Mouse (Mus musculus): ENCODE measurements around the gene Akr1cl.
A peak's percentile ranks its signal among the peaks of the same experiment; 100 is the strongest.
"Not testable (repeated sequence)": the region's sequence is repeated elsewhere in the genome, so short reads cannot be mapped to it uniquely, and the experiment has no call there.

Gene Akr1cl

DNA sequence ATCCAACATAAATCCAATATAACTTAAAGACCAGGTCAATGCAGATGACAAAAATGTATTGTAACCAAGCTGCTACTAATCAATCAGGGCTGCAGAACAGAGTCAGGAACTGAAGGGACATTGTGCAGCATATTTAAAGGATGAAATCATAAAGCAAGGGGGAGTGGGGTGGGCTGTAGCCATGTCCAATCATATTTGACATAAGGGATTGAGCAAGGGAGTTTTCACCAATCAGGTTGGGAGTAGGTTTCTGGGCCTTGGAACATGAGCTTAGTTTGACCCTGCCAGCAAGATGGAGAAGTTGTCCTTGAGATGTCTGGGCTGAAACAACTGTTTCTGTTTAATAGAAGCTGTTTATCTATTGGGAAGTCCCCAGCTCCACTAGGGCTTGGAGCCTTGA lies at the start of gene Akr1cl:
Akr1cl (minus strand) TSS at position 119 of the 400 bp plus-strand sequence.
- no peak for DNase-seq

DNA sequence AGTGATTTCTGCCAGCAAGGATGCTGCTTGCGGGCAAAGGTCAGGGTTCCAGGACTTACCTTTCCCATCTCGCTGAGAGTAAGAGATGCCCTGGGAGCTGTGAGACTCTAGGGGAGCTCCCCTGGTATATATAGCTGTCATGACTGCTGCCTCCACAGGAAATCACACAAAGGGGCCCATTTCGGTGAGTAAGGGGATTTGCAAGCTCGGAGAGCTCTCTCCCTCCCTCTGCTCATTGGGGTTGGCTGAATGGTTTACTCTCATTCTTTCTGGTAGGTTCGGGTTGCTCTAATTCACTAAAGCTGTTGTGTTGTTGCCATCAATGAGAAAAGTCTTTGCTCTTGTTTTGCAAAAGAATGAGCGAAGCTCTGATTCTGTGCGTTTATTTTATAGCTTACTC lies 49.6 kb upstream of the Akr1cl start, which contains the start of gene Crygb:
Crygb (minus strand) TSS at position 101 of the 400 bp plus-strand sequence.
- no peak for DNase-seq

DNA sequence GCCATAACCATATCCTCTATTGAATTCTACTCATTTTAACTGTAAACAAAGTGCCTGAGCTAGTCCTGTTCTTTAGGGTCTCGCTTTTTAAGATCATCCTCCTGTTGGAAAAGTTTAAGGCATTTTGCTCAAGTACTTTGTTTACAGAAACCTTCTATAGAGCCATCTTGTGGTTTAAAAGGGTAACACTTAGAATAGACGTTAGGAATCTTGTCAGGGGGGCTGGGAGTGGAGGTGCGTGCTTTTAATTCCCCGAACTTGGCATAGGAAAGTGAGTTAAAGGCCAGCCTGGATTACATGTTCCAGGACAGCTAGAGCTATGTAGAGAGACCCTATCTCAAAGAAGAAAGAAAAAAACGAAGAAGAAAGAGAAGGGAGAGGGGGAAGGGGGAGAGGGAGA lies 43.0 kb upstream of the Akr1cl start:
- DNase-seq: no peak

DNA sequence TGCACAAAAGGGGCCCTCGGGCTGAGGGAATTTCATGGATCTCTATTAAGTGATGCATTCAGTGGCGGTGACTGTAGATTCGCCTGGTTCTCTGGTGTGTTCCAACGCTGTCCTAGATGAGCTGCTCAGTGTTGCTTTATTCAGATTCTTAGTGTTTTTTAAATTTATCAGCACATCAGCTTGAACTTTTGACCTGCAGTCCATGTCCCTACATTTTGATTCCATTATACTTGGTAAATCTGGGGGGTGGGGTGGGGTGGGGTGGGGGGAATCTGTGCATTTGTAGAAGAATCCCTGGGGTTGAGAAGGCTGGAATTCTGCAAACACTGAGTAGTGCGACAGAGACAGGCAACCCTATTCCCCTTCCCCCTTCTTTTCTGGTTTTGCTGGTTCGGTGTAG lies 41.0 kb upstream of the Akr1cl start, which contains the start of gene Crygc:
Crygc (minus strand) TSS at position 101 of the 400 bp plus-strand sequence.
- DNase-seq: no peak

DNA sequence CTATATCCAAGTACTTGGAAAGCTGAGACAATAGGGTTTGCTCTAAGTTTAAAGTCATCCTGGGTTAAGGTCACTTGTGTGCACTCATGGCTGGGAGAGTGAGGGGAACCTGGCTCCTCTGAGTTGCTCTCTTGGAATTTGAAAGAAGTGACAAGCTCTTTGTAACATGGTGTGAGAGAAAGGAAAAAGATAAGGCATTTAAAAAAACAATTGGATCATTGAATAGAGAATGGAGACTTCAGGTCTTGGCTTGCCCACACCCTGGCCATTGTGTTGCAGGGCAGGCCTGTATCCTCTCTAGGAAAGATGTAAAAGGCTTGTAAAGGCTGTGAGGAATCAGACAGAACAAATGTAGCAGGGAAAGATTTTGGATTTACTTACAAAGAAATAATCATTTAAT lies 35.3 kb upstream of the Akr1cl start:
- no peak for DNase-seq

DNA sequence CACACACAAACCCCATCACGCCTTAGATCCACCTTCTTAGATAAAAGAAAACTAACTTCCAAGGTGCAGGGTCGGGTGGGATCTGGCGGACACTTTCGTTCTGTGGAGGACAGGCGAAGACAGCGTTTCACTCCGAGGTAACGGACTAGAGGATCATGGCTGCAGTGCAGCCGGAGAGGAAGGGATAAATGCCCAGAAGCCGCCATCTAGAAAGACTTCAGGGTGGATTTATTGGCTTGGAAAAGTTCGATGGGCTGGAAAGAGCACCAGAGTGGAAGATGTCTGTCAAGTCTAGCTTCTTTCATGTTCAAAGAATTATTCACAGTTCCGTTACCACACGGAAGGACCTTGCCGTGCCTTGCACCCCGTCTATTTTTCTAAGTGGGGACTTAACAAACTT lies 31.6 kb upstream of the Akr1cl start:
- DNase-seq: no peak

DNA sequence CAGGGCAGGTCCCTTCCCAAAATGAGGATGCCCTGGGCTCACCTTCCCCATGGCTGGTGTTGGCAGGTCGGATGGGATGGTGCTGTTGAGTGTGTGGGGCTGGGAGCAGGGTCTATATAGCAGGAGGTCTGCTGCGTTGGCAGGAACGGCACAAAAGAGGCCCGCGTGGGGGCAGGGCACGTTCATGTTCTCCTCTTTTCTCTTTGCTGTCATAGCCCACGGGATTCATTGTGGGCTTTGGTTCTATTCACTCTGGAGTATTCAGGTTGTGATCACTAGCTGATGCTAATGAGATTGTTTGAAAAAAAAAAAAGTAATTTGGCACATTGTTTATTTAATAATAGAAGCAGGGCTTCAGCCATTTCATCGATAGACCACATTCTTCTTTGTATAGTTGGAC lies 30.8 kb upstream of the Akr1cl start, which contains the start of gene Crygd:
Crygd (minus strand) TSS at position 101 of the 400 bp plus-strand sequence.
- no peak for DNase-seq

DNA sequence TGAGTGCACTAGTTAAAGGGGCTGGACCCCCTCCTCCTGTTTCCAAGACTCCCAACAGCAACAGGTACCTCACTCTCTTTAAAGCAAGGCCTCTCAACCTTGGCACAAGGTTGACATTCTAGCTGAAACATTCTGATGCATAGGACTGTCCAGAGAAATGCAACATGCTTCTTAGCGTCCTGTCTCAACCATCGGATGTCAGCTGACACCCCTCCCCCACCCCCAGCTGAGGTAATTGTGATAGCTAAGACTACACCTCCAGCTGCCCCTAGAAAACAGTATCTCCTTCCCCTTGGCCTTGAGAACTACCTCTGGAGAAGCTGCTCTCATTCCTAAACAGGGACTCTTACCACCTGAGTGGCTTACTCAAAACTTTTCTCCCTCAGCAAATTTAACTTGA lies 19.6 kb upstream of the Akr1cl start:
- no peak for DNase-seq

DNA sequence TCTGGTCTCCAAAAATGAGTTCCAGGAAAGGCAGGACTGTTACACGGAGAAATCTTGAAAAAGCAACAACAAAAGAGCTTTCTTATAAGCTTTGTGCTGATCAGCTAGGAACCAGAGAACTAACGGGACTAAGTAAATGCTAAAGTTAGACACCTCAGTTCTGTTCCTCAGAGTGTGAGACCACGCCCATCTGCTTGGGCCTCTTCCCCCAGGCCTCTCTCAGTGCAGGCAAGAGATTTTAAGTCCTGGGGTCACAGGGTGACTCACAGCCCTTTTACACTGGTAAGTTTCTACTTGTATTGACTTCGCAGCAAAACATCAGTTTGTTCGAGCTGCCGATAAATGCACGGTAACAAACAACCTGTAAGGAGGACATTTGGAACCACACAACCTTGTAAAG lies 19.1 kb upstream of the Akr1cl start:
- DNase-seq: no peak

DNA sequence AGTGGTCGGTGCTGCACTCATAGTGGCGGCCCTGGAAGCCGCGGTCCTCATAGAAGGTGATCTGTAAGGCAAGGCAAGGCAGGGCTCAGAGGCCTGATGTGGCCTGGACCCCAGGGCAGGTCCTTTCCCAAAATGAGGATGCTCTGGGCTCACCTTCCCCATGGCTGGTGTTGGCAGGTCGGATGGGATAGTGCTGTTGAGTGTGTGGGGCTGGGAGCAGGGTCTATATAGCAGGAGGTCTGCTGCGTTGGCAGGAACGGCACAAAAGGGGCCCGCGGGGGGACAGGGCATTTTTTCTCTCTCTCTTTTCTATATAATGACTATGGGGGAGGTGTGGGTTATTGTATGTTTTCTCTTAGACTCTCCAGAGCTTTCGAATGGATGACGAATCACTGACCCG lies 18.4 kb upstream of the Akr1cl start, which contains the start of gene Cryge:
Cryge (minus strand) TSS at position 198 of the 400 bp plus-strand sequence.
- DNase-seq: not testable (repeated sequence)

DNA sequence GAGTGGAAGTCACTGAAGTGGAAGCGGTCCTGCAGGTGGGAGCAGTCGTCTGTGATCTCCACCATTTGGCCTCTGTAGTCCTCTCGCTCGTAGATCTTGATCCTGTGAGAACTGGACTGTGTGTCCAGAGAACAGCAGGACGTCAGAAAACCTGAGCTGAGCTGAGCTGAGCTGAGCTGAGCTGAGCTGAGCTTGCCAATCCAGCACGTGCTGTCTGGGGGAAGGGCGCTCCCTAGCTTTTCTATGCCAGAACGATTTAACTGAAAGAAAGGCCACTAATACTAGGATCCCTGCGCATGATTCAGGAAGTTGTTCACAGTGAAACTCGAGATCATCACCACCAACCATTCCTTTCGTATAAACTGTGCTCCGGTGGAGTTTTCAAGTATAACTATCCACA lies 16.2 kb upstream of the Akr1cl start:
- DNase-seq: peak; percentile 6

DNA sequence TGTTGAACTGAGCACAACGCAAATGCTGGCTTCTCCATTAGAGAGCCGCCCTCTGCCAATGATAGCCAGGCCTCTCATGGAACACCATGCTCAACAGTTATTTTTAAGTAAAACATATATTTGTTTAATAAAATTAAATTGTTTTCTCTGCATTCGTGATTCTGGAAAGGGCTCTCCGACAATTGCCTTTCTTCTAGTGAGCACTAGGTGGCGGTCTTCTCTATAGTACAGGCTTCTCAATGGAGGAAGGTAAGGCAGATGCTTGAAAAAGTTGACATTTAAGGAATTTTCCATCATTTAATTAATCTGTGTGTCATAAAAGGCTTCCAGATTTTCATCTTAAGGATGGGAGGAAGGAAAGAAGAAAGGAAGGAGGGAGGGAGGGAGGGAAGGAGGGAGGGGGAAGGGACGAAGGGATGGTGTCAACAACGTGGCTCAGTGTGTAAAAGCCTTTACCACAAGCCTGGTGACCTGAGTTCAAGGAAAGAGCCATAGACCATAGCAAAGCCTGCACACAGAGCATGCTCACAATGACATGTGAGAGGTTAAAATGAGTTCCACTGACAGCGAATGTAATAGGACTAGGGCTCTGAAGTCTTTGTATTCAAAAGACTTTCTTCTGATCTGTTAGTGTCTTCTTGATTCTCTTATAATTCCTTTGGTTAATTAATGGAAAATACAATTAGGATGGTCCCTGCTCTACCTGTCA lies 14.0 kb upstream of the Akr1cl start:
- DNase-seq: no peak

DNA sequence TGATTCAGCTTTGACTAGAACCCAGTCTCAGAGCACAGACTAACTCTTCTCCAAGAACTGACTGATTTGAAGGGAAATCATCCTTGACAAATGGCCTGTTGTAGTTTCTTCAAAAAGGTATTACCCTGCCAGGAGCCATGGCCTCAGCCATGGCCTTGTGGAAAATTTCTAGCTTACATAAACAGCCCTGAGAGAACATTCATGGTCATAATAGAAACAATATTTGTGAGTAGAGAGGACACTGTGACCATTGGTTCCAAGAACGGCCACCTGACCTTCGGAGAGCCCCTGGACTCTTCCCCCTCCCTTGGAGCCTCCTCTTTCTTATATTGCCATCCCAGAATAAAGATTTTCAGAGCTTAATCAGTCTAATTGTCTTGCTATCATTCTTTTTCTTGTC lies 10.9 kb upstream of the Akr1cl start:
- DNase-seq: no peak

DNA sequence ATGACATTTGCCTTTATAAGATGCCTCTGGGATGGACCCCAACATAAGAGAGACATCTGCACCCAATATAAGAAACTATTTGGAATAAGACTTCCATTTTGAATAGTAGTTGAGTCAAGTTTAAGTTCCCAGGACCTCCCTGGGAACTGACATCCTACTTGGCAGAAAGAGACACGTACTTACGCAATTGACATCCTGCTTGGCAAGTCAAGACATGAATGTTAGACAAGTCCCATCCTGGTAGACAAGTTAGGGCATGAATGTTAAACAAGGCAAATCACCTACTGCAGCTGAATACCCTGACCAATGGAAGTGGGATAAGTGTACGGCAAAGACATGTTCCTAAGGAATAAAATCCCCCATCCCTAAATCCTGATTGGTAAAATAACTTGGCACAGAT lies 9.3 kb upstream of the Akr1cl start:
- DNase-seq: no peak

DNA sequence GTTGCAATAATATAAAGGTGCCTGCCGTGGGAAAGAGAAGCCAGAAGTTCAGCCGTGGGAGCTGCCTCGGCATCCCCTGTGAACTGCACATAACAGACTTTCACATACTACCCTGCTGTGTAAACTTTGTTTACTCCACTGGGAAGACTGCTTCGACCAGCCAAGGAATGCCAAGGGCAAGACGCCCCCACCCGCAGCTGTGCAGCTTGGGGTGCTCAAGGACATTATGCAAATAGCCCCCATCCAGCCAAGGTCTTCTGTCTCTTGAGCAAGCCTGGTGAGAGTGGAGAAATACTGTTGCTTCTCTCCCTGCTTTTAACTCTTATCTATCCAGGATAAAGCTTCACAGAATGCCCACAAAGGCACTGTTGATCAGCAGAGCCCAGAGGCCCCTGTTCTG lies 8.2 kb upstream of the Akr1cl start:
- DNase-seq: no peak

DNA sequence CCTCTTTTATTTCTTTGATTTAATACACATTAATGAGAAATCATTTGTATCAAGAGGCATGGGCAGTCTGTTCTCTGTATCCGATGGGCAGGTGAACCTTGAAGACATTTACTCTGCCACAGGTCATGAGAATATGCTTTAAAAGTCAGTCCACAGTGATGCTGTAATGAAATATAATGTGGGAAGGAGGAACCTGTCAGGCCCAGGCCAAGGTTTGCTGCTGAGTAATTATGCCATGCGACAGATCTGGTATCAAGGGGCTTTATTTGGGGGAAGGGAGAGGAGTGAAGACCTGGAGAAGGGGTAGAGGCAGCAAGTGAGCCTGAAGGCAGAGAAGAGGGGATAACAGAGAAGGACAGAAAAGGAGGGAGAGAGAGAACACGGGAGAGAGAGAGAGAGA lies 7.1 kb upstream of the Akr1cl start:
- DNase-seq: no peak

DNA sequence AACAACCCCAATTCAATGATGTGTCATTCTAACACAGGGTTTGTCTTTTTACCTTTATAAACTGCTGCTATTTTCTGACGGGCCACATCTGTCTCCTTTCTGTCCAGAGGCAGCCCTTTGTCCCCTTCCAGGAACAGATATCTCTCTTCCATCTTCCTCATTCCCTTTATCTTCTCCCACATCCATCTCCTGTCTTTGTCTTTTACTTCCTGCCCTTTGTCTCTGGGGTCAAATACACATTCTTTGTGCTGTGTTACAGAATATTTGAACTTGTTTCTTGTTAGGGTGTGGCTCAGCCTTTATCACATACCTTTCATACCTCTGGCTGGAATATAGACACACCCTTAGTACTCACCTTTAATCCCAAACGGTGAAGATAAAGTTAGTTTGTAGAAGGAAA lies 5.0 kb upstream of the Akr1cl start:
- DNase-seq: no peak

DNA sequence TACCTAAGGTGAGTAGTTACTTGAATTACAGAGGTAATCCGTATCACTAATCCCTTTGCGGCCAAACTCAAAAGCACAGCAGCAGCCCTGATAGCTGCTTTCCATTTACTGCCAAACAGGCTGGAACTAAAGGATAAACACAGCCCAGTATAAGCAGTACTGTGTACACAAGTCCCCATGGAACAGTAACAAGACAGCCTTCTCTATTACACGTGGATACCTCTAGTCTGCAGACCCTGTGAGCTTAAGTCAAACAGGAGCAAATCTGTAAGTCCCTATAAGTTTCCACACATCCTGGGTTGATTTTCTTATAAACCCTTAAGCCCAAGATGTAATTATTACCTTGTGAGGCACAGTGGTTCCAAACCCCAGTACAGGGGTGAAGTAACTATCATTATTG lies 3.0 kb upstream of the Akr1cl start:
- DNase-seq: no peak

DNA sequence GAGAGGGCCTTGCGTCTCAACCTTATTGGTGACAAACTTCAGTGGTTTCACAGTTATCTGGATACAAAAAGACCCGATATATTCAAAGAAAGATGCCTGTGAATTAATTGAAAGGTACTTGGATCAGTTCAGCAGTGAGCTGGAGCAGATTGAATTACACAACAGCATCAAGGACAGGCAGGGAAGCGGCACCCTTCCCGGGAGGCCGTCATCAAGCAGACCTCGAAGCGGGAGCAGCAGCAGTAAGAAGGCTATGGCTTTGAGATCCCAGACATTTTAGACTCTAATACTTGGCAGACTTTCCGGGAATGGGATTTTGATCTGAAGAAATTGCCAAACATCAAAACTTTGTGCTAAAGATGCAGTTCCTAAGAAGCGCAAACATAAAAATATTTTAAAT lies 4.4 kb downstream of the Akr1cl start:
- DNase-seq: no peak

DNA sequence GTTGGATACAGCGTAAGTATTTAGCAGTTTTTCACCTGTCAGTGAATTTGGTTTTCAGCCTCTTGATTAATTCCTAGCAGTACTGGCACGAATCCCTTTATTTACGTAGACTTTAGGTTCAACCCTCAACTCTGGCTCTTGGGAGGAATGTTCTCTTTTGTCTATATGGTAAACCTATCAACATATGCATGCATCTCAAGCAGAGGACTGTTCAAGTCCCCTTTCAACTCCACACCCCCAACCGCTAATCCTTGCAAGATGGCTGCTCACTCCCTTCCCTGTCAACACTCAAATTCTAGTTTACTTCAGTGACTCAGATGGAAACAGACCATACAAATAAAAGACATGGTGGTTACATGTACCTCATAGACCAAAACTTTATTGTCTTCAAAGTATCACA lies 19.8 kb downstream of the Akr1cl start:
- DNase-seq: no peak

DNA sequence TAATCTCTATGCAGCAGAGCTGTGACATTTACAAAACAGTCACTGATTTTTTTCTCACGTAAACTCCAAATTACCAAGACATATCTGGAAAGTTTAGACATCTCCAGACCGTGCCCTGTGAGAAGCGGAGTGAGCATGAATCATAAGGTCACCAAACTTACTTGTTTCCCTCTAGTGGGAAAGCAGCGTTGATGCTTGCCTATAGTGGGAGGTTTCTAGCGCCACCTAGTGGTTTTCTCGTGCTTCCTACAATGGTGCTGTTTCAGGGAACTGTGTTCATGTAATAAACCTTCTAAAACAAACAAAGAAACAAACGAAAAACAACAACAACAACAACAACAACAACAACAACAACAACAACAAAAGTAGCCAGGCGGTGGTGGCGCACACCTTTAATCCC lies 22.4 kb downstream of the Akr1cl start:
- DNase-seq: peak; percentile 62

DNA sequence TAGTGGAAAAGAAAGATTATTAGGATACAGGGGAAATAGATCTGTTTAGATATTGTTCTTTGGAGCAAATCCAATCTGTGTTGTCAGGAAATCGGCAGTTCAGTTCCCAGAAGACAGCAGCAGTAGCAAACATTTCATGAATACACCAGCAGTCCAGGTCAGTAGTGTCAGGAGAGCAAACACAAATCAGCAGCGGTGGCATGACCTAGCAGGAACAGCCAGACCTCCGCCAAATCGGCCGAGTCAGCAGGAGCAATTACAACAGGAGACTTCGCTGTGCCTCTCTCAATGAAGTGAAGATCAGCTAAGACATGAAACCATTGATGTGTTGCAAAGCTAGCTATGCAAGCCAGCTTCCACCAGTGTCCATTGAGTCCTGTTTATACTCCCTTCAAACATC lies 27.0 kb downstream of the Akr1cl start:
- DNase-seq: no peak

DNA sequence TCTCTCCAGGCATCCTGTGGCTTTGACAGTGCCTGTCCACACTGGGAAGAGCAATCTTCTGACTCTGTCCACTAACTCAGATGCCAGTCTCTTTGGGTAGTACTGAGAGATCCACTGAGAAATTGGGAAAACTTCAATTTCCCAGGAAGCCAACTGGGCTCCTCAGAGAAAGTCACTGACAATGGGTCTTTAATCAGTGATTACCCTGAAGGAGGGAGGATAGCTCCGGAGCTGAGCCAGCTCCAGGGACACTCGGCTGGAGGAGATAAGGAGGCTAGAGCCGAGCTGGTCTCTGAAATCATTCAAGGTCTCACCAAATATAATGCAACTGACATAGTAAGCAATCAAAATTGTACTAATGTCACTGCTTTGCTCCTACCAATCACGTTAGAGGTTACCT lies 28.0 kb downstream of the Akr1cl start:
- no peak for DNase-seq

DNA sequence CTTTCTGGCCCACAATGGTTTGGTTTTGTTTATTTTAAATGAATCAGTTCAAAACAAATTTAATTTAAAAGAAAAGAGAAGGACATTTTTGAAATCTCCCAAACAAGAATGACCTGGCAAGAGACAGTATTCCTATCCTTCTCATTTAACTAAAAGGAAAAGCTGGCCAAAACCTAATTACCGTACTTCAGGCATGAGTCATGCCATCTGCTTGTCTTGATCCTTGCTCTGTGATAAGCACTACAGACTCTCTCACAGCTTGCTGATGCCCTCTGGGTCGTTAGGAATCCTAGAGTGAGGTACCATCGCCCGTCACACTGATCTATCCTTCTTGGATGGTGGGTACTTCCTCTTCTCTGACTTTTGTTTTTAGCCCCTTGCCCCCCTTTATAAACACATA lies 39.4 kb downstream of the Akr1cl start:
- DNase-seq: peak; percentile 49

DNA sequence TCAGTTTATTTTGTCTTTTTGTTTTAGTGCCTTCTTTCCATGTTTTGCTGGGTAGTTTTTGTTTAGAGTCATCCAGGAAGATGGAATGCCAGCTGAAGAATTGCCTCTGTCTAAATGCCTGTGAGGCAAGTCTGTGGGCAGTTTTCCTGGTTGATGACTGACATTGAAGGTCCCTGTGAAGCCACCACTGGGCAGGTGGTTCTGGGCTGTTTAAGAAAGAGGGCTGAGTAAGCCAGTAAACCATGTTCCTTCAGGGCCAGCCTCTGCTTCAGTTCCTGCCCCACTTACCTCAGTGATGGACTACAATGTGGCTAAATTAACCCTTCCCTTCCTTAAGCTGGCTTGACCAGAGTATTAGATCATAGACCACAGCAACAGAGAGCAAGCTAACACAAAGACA lies 44.4 kb downstream of the Akr1cl start:
- no peak for DNase-seq

Measured in cerebellum, adult 9-11 months (tissue).